Mouse (Mus musculus) neural tube, embryonic 10.5 days (tissue): ENCODE results near the gene Trit1.
"Not testable (repeated sequence)": the region's sequence is repeated elsewhere in the genome, so short reads cannot be mapped to it uniquely, and the experiment has no call there.

Experiments
- DNase-seq: peaks from one replicate; pipeline ENCODE4 v3.0.0-alpha.2; 2017; ENCODE audit warnings: low spot score; ENCODE audit errors: extremely low spot score

Trit1 gene

DNA sequence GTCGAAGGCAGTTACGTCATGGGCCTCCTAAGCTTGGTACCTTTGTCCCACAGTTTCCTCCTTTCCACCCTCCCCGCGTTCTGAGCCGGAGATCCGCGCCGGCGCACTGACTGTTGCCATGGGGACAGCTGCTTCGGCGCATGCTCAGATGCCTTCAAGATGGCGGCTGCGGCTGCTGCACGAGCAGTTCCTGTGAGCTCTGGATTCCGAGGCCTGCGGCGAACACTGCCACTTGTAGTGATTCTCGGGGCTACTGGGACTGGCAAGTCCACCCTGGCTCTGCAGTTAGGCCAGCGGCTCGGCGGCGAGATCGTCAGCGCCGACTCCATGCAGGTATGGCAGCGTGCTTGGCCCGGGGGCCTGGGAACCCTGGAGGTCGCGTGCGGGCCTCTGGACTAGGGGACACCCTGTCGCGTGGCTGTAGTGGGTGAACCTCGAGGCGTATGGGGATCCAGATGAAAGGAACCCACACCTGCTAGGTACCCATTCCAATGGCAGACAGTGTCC is at the start of gene Trit1:
TSS of gene Trit1 (plus strand) at position 147 of the 507 bp plus-strand sequence.
- peak; percentile 97 for DNase-seq

DNA sequence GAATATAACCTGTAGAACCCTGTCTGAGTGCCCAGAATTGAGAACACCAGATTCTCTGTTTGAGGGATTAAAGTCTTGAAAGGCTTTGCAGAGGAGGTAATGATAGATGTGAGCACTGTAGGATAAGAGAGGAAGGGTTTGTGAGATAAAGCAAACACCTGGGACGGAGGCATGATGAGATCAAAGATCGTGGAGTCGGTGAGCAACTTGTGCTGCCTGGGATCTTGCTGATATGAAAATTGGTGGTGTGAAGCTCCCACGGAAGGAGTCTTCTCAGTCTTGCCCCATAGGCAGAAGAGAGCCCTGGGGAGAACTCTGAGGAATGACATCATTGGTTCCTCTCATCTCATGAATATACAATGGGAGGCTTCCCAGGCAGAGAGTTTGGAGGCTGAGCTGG is 48.3 kb upstream of the Trit1 start:
- no peak for DNase-seq

- DNase-seq: no peak
Measured at GRCm38 (mm10) chr4:122971191-122971590, 45.2 kb upstream of the Trit1 start.

DNA sequence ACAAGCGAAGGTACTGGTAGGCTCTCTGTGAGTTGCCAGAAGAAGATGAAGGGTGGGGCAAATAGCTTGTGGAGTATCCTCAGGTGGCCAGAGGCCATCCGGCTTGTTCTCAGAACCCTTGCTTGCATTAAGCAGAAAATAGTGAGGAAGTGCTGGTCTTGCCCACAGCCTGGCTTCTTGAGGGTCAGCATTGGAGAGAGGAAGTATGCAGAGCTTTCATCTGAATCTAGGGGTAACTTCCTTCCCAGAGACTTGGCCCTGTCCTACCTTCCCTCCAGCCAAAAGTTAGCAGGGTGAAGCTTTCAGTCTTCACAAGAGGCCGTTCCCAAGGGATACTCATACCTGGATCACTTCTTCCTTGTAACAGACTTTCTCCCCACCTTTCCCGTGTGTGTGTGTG is 44.8 kb upstream of the Trit1 start:
- DNase-seq: no peak

GRCm38 (mm10) chr4:122972056-122972455 is 44.3 kb upstream of the Trit1 start:
- DNase-seq: no peak

DNA sequence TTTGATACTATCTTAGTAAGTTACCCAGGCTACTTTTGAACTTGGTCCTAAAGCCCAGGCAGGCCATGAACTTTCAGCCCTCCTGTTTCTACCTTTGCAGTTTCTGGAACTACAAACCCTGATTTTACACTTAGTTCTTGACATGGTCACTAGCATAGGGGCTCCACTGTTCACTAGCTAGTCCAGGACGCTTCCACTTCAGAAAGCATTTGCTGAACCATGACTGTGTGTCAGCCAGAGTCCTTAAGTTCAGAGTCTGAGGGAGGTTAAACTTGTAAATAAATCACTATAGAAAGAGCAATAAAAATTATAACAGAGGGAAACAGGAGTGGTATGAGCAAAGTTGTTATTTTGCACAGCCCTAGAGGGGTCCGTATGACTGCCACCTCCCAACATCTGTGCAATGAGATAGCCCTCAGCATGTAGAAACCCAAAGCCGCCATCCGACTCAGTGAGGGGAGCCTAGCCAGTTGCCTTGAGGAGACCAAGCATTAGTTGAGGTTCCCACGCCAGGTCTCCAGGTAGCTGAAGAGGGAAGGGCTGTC is 41.3 kb upstream of the Trit1 start:
- no peak for DNase-seq

- no peak for DNase-seq
Measured at GRCm38 (mm10) chr4:122976885-122977284, 39.5 kb upstream of the Trit1 start.

GRCm38 (mm10) chr4:122978850-122979249 is 37.5 kb upstream of the Trit1 start:
- no peak for DNase-seq

DNA sequence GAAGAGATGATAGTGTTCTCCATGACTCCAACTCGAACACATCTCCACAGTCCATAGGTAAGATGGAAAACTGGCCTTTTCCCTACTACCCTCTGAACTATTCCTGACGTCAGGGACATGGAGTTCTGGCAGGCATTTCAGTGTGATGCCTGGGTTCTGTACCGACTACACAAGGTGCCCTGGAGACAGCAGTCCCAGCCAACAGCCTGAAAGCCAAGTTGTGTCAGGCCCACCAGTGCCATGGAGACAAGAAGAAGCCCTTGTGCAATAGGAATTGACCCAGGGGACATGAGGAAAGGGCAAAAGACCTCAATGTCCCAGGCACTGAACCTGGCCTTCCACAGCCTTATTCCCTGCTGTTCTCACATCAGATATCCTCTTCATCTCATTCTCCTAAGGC is 36.6 kb upstream of the Trit1 start:
- no peak for DNase-seq

GRCm38 (mm10) chr4:122980684-122981083 is 35.7 kb upstream of the Trit1 start:
- DNase-seq: no peak

- no peak for DNase-seq
Measured at GRCm38 (mm10) chr4:122981238-122981637, 35.2 kb upstream of the Trit1 start.

DNA sequence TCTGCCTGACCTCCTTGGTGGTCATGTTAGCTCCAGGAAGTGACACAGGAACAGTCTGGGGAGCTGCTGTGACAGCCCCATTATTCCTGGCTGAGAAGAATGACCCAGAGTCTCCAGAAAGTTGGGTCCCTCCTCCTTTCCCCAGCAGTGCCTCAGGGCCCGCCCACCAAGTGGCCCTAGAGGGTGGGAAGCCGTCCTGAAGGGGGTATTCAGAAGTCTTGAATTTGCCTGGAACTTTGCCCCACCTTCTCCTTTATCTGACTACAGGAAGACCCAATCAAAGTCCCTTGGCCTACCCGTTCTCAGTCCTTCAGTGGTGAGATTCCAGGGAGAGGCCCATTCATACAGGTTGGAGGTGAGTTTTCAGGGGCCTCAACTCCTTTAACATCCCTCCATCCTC is 34.5 kb upstream of the Trit1 start:
- no peak for DNase-seq

DNA sequence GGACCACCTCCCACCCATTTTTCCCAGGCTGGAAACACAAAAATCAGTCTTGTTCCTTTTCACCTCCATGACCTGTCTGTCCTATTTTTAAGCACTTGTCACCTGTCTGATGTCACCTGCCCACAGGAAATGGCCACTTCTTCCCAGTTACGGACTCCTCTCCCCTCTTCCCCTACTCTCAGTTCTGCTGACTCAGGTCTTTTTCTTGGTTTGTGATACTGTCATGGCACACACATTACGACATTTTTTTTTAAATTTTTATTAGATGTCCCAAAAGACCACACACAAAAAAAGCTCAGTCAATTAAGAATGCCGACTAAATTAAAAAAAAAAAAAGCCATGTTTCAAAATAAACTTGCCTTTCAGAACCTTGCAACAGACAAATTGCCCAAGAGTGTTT is 33.9 kb upstream of the Trit1 start:
- no peak for DNase-seq

GRCm38 (mm10) chr4:122983486-122984261 is 32.7 kb upstream of the Trit1 start:
- no peak for DNase-seq

DNA sequence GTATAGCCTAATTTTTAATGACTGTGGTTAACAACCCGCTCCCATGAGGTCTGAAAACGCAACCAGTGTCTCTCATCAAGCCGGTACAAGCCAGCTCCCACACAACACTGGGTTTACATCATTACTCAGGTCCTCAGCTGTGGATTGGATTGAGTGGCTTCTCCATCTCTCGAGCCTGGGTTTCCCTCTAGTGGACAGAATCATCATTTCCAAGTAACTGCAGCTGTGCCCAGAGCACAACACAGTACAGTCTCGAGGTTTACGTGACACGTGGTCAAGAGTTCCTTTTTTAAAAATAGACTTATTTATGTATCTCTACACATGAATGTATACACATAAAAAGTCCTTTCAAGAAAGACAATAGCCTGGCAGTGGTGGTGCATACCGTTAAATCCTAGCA is 31.3 kb upstream of the Trit1 start:
- DNase-seq: no peak

- DNase-seq: no peak
Measured at GRCm38 (mm10) chr4:122987421-122987820, 29.0 kb upstream of the Trit1 start.

DNA sequence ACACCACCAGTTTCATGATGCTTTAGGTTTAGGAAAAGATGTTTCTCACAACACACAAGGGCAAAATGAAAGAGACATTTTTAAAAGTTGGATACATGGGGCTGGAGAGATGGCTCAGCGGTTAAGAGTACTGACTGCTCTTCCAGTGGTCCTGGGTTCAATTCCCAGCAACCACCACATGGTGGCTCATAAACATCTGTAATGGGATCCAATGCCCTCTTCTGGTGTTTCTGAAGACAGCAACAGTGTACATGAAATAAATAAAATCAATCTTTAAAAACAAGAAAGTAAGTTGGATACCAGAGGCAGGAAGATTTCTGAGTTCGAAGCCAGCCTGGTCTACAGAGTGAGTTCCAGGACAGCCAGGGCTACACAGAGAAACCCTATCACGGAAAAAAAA is 28.4 kb upstream of the Trit1 start:
- DNase-seq: not testable (repeated sequence)

DNA sequence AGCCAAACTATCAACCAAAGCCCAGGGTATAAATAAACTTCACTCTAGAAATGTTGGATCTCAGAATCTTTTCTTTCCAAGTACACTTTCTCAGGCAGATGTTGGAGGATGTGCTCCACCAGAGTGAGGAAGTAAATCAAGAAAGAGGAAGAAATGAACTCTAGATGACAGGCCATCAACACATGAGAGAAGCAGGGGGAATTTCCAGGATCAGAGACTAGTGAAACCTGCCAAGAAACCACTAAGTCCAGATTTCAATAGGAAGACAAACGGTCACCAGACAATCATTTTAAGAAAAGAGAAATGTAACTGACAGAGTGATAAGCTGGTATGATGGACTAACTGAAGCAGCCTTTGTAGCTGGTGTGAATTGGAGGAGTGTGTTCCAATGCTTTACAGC is 25.2 kb upstream of the Trit1 start:
- DNase-seq: no peak

GRCm38 (mm10) chr4:122992276-122992675 is 24.1 kb upstream of the Trit1 start:
- no peak for DNase-seq

GRCm38 (mm10) chr4:122995404-122996220 is 20.8 kb upstream of the Trit1 start, which contains the start of gene Mycl:
Gene Mycl, plus strand, starts transcription at chr4:122995652.
- DNase-seq: peak; percentile 90

DNA sequence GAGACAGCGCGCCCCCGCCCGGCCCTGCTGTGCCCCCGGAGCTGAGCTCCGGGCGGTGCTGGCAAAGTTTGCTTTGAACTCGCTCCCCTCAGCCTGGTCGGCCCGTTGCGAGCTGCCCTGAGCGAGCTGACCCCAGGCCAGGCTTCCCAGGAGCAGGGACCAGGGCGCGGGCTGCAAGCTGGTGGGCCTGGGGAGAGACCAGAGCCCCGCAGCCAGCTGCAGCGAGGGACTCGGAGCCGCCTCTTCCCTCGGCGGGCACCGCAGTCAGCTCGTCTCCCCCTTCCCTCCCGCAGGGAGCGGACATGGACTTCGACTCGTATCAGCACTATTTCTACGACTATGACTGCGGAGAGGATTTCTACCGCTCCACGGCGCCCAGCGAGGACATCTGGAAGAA is 20.2 kb upstream of the Trit1 start:
- peak; percentile 82 for DNase-seq
